ENCODE assay signal across 31 mouse cellular contexts in genomic region chrX:12341356-12341965, GRCm38 (mm10).
DNase-seq lines count a peak whose midpoint lies in the region; ATAC-seq and TF ChIP-seq lines count a peak whose summit lies in the region.
"Had no signal": no experiment of that assay in that cellular context is flagged by ENCODE, and none has a peak within 500 bp of the region (broad histone marks: within the 10 kb centered on the region; RNA-seq: fewer than 3 reads in every experiment).

No protein-coding gene starts in this region.

- WGBS in lung, embryonic 14.5 days, result 51% methylated on average over 5 of the region's 5 CpGs
- WGBS in hindbrain, embryonic 12.5 days, result 74% methylated on average over 5 of the region's 5 CpGs
- 73% methylated on average over 5 of the region's 5 CpGs for WGBS in liver, postnatal 0 days (ENCODE audit: insufficient replicate concordance)

- no peaks in the 10 kb centered on the region for H3K36me3 ChIP-seq in lung, embryonic 14.5 days (ENCODE audit: insufficient read depth)
- no peaks in the 10 kb centered on the region for H3K36me3 ChIP-seq in hindbrain, embryonic 12.5 days
- no peaks in the 10 kb centered on the region for H3K36me3 ChIP-seq in liver, postnatal 0 days (replicated peaks; ENCODE audit: insufficient read depth, low read length)
- H3K36me3 ChIP-seq: hindbrain, embryonic 15.5 days; kidney, embryonic 15.5 days; limb, embryonic 15.5 days; neural tube, embryonic 15.5 days had no signal

- no peak for TF ChIP-seq CTCF in lung, embryonic 14.5 days (IDR thresholded peaks at IDR 0.05; ENCODE audit: low read depth)
- no peak for TF ChIP-seq CTCF in liver, postnatal 0 days (IDR thresholded peaks at IDR 0.05; ENCODE audit: low read depth)

- H3K9me3 ChIP-seq in lung, embryonic 14.5 days (ENCODE audit: low read depth, low read length), result no peaks in the 10 kb centered on the region
- no peaks in the 10 kb centered on the region for H3K9me3 ChIP-seq in hindbrain, embryonic 12.5 days (replicated peaks)
- H3K9me3 ChIP-seq in liver, postnatal 0 days (ENCODE audit: low read length), result no peaks in the 10 kb centered on the region
- H3K9me3 ChIP-seq: forebrain, embryonic 13.5 days; hindbrain, embryonic 15.5 days; kidney, embryonic 15.5 days; limb, embryonic 15.5 days; neural tube, embryonic 15.5 days had no signal

- no peak overlapping the region for H3K9ac ChIP-seq in lung, embryonic 14.5 days
- no peak overlapping the region for H3K9ac ChIP-seq in hindbrain, embryonic 12.5 days
- no peak overlapping the region for H3K9ac ChIP-seq in liver, postnatal 0 days (replicated peaks)
- H3K9ac ChIP-seq: forebrain, embryonic 13.5 days; hindbrain, embryonic 15.5 days; kidney, embryonic 15.5 days; limb, embryonic 15.5 days; liver, embryonic 14.5 days; neural tube, embryonic 15.5 days had no signal

- H3K4me2 ChIP-seq in lung, embryonic 14.5 days, result no peak overlapping the region
- H3K4me2 ChIP-seq in hindbrain, embryonic 12.5 days (replicated peaks), result no peak overlapping the region
- H3K4me2 ChIP-seq in liver, postnatal 0 days (ENCODE audit: low read depth, low read length), result no peak overlapping the region
- H3K4me2 ChIP-seq: forebrain, embryonic 13.5 days; heart, embryonic 11.5 days; hindbrain, embryonic 15.5 days; kidney, embryonic 15.5 days; limb, embryonic 15.5 days; neural tube, embryonic 15.5 days had no signal

- no peak overlapping the region for H3K4me3 ChIP-seq in lung, embryonic 14.5 days (ENCODE audit: low read depth, low read length)
- H3K4me3 ChIP-seq in hindbrain, embryonic 12.5 days, result no peak overlapping the region
- no peak overlapping the region for H3K4me3 ChIP-seq in liver, postnatal 0 days (ENCODE audit: low read depth, low read length)
- H3K4me3 ChIP-seq: forebrain, embryonic 13.5 days; hindbrain, embryonic 15.5 days; kidney, embryonic 15.5 days; layer of hippocampus, adult 2 months; left cerebral cortex, adult 2 months; limb, embryonic 15.5 days; neural tube, embryonic 15.5 days had no signal

- DNase-seq in lung, embryonic 14.5 days, result peak; percentile 21
- DNase-seq in lung, postnatal 10 days, result no peak
- peak; percentile 52 for DNase-seq in MN1 (ENCODE audit: low spot score)
- DNase-seq in embryo, embryonic 9.5 days (ENCODE audit: extremely low spot score), result peak; percentile 9
- DNase-seq in yolk sac, embryonic 10.5 days (ENCODE audit: low spot score), result peak; percentile 61
- DNase-seq in liver, postnatal 0 days, result no peak
- DNase-seq: adrenal gland, adult 8-10 months; cerebellum, adult 9-10 months; cerebellum, postnatal 36 days; gastrocnemius, postnatal 25 days; heart, adult 18-20 months; heart, postnatal 4 days; kidney, adult 11 months; kidney, postnatal 36 days; midbrain, embryonic 14.5 days; right cerebral cortex, postnatal 4 days; thymus, adult 2 months; thymus, postnatal 4 days had no signal

- H3K27me3 ChIP-seq in lung, embryonic 14.5 days (ENCODE audit: insufficient read depth, low read length), result no peaks in the 10 kb centered on the region
- peaks cover 2% of the 10 kb centered on the region; the same call in 1 of the 2 replicates for H3K27me3 ChIP-seq in hindbrain, embryonic 12.5 days
- no peaks in the 10 kb centered on the region for H3K27me3 ChIP-seq in liver, postnatal 0 days (ENCODE audit: insufficient read depth, low read length)
- H3K27me3 ChIP-seq: forebrain, embryonic 13.5 days; hindbrain, embryonic 15.5 days; limb, embryonic 15.5 days; neural tube, embryonic 15.5 days had no signal

- no peak overlapping the region for H3K27ac ChIP-seq in lung, embryonic 14.5 days (ENCODE audit: low read depth)
- no peak overlapping the region for H3K27ac ChIP-seq in hindbrain, embryonic 12.5 days
- no peak overlapping the region for H3K27ac ChIP-seq in liver, postnatal 0 days (ENCODE audit: low read depth)
- H3K27ac ChIP-seq: forebrain, embryonic 13.5 days; hindbrain, embryonic 15.5 days; kidney, embryonic 15.5 days; layer of hippocampus, adult 2 months; left cerebral cortex, adult 2 months; limb, embryonic 15.5 days; liver, embryonic 14.5 days; macrophage; neural tube, embryonic 15.5 days had no signal

- no peak for TF ChIP-seq EP300 in liver, postnatal 0 days (IDR thresholded peaks at IDR 0.05; ENCODE audit: low read depth)

- ATAC-seq in lung, embryonic 14.5 days (ENCODE audit: insufficient read depth), result no peak
- no peak for ATAC-seq in hindbrain, embryonic 12.5 days (ENCODE audit: low FRiP score)
- no peak for ATAC-seq in liver, postnatal 0 days
- ATAC-seq: CD4-positive, CD25-positive, alpha-beta regulatory T cell, adult 4 months; forebrain, embryonic 13.5 days; inflammation-experienced regulatory T-cells, adult 6 months had no signal

- no peaks in the 10 kb centered on the region for H3K4me1 ChIP-seq in lung, embryonic 14.5 days (ENCODE audit: insufficient read depth)
- H3K4me1 ChIP-seq in hindbrain, embryonic 12.5 days, result no peaks in the 10 kb centered on the region
- H3K4me1 ChIP-seq in liver, postnatal 0 days (ENCODE audit: insufficient read depth), result no peaks in the 10 kb centered on the region
- H3K4me1 ChIP-seq: forebrain, embryonic 13.5 days; hindbrain, embryonic 15.5 days; kidney, embryonic 15.5 days; limb, embryonic 15.5 days; neural tube, embryonic 15.5 days had no signal

Comparison
In these comparisons a context has a peak if more than half of its experiments do, and no peak if none do; other contexts are left out.
1. DNase-seq: peak in lung, embryonic 14.5 days (single experiment), MN1 (single experiment), embryo, embryonic 9.5 days (single experiment) and yolk sac, embryonic 10.5 days (single experiment); none in lung, postnatal 10 days (single experiment) and liver, postnatal 0 days (single experiment).